Mouse (Mus musculus) CH12.LX (cell line): ENCODE measurements around the gene Bmpr2. TPM values are rescaled to one million over a fixed set of nuclear protein-coding genes. Genes with fewer than 3 reads are reported as not detected.

Experiments
- DNase-seq: peaks from one replicate; pipeline ENCODE4 v3.0.0-alpha.2; 2013; ENCODE audit errors: extremely low read depth
- H3K27ac ChIP-seq: 2 replicates; pipeline ENCODE4 v1.5.1; 2012; ENCODE audit warnings: low read depth, mild to moderate bottlenecking, control low read depth, moderate library complexity; ENCODE audit not compliant: insufficient read depth
- H3K27me3 ChIP-seq: replicated peaks from 2 replicates; pipeline ENCODE3; 2012; ENCODE audit warnings: inconsistent platforms
- H3K36me3 ChIP-seq, 2 experiments: replicated peaks in 1 of 2; 2 replicates each; pipeline versions ENCODE3 to v1.6.1; 2012; ENCODE audit warnings: inconsistent platforms in 1 of 2, low read length in 1 of 2, mild to moderate bottlenecking in 1 of 2, mixed read lengths in 1 of 2, moderate library complexity in 1 of 2; ENCODE audit not compliant: control insufficient read depth in 1 of 2, insufficient read depth in 1 of 2
- H3K4me1 ChIP-seq, 2 experiments: 2 replicates each; pipeline ENCODE4 v1.6.1; 2012; ENCODE audit warnings: inconsistent platforms in 1 of 2, moderate library complexity in 1 of 2; ENCODE audit not compliant: insufficient read depth in 2 of 2, control insufficient read depth in 1 of 2
- H3K4me2 ChIP-seq: 2 replicates; pipeline ENCODE4 v1.6.1; 2012; ENCODE audit warnings: low read depth, mild to moderate bottlenecking, control low read depth; ENCODE audit not compliant: poor library complexity, insufficient read depth, severe bottlenecking
- H3K4me3 ChIP-seq, 3 experiments: fragments of 150-350 bp in 1 of 3; sonication (generic) in 1 of 3; replicated peaks in 1 of 3; 2 replicates each; pipeline versions ENCODE3 to v1.5.1; 2011 to 2012; ENCODE audit warnings: low read depth in 2 of 3, low read length in 2 of 3, mild to moderate bottlenecking in 2 of 3, moderate library complexity in 2 of 3, control low read depth in 1 of 3, improper control_type of control experiment in 1 of 3, inconsistent platforms in 1 of 3, mixed read lengths in 1 of 3; ENCODE audit not compliant: poor library complexity in 1 of 3
- H3K79me2 ChIP-seq: replicated peaks from 2 replicates; pipeline ENCODE4 v1.6.1; 2012; ENCODE audit warnings: mild to moderate bottlenecking, moderate library complexity; ENCODE audit not compliant: control insufficient read depth, poor library complexity, insufficient read depth, severe bottlenecking; ENCODE audit errors: extremely low read depth
- H3K9ac ChIP-seq: 2 replicates; pipeline ENCODE4 v1.6.1; 2012; ENCODE audit warnings: low read depth, mild to moderate bottlenecking, control low read depth, moderate library complexity; ENCODE audit not compliant: insufficient read depth
- H3K9me3 ChIP-seq: replicated peaks from 2 replicates; pipeline ENCODE3; 2012; ENCODE audit warnings: low read length, inconsistent platforms, mixed read lengths
- BHLHE40 ChIP-seq: IDR thresholded peaks from 2 replicates; pipeline ENCODE4 v1.6.1; 2011; ENCODE audit warnings: mild to moderate bottlenecking, low read depth, low read length, improper control_type of control experiment
- CHD2 ChIP-seq: IDR thresholded peaks from 2 replicates; pipeline ENCODE4 v1.6.1; 2011; ENCODE audit warnings: low read length, improper control_type of control experiment
- CTCF ChIP-seq, 2 experiments: IDR thresholded peaks in 1 of 2; conservative IDR thresholded peaks in 1 of 2; 2 replicates each; pipeline ENCODE4 v1.5.1; 2011 to 2012; ENCODE audit warnings: low read depth in 2 of 2, low read length in 2 of 2, improper control_type of control experiment in 1 of 2, inconsistent platforms in 1 of 2, mild to moderate bottlenecking in 1 of 2, moderate library complexity in 1 of 2
- HCFC1 ChIP-seq: IDR thresholded peaks from 2 replicates; pipeline ENCODE4 v1.6.1; 2012; ENCODE audit warnings: low read depth, mild to moderate bottlenecking, inconsistent platforms, low read length, improper control_type of control experiment
- IRF4 ChIP-seq: IDR thresholded peaks from 2 replicates; pipeline ENCODE4 v1.6.1; 2014; ENCODE audit warnings: low read depth, mild to moderate bottlenecking, inconsistent platforms, low read length, improper control_type of control experiment
- JUND ChIP-seq: conservative IDR thresholded peaks from 2 replicates; pipeline ENCODE4 v1.6.1; 2011; ENCODE audit warnings: low read depth, low read length, improper control_type of control experiment
- MAFK ChIP-seq: IDR thresholded peaks from 2 replicates; pipeline ENCODE4 v1.6.1; 2011; ENCODE audit warnings: low read length, improper control_type of control experiment; ENCODE audit not compliant: insufficient replicate concordance
- MEF2A ChIP-seq: IDR thresholded peaks from 2 replicates; pipeline ENCODE4 v1.6.1; 2014; ENCODE audit warnings: low read depth, mild to moderate bottlenecking, inconsistent platforms, low read length, improper control_type of control experiment, borderline replicate concordance
- MXI1 ChIP-seq: IDR thresholded peaks from 2 replicates; pipeline ENCODE4 v1.6.1; 2011; ENCODE audit warnings: mild to moderate bottlenecking, low read depth, low read length, improper control_type of control experiment
- RAD21 ChIP-seq: IDR thresholded peaks from 2 replicates; pipeline ENCODE4 v1.6.1; 2011; ENCODE audit warnings: low read depth, mild to moderate bottlenecking, low read length, improper control_type of control experiment, moderate library complexity
- RCOR1 ChIP-seq: conservative IDR thresholded peaks from 2 replicates; pipeline ENCODE4 v1.6.1; 2012; ENCODE audit warnings: low read depth, mild to moderate bottlenecking, inconsistent platforms, low read length, improper control_type of control experiment
- SIN3A ChIP-seq: IDR thresholded peaks from 2 replicates; pipeline ENCODE4 v1.6.1; 2012; ENCODE audit warnings: low read length, improper control_type of control experiment, inconsistent platforms
- TCF12 ChIP-seq: IDR thresholded peaks from 2 replicates; pipeline ENCODE4 v1.6.1; 2014; ENCODE audit warnings: low read depth, mild to moderate bottlenecking, inconsistent platforms, low read length, improper control_type of control experiment
- USF1 ChIP-seq: IDR thresholded peaks from 2 replicates; pipeline ENCODE4 v1.6.1; 2014; ENCODE audit warnings: low read depth, mild to moderate bottlenecking, inconsistent platforms, low read length, improper control_type of control experiment
- ZMIZ1 ChIP-seq: IDR thresholded peaks from 2 replicates; pipeline ENCODE4 v1.6.1; 2012; ENCODE audit warnings: low read depth, mild to moderate bottlenecking, inconsistent platforms, low read length, improper control_type of control experiment
- ZNF384 ChIP-seq: IDR thresholded peaks from 2 replicates; pipeline ENCODE4 v1.6.1; 2012; ENCODE audit warnings: low read depth, low read length, improper control_type of control experiment, inconsistent platforms
- dilution Hi-C: fragments of 300-500 bp; cut with MboI; formaldehyde crosslinking; loops from 2 replicates; pipeline ENCODE4 v1.14.3; 2020; ENCODE audit warnings: low sequenced_read_pairs; ENCODE audit not compliant: extremely low pct_unique_long_range_greater_than_20kb, extremely low pct_ligation_motif_present
- in situ Hi-C: fragments of 300-500 bp; cut with MboI; formaldehyde crosslinking; loops from 3 replicates; pipeline ENCODE4 v1.14.3; 2019; ENCODE audit warnings: low sequenced_read_pairs, low pct_ligation_motif_present, low pct_unique_long_range_greater_than_20kb, mixed read lengths
- polyA plus RNA-seq: library from polyadenylated mRNA; unstranded; fragments of >175 nt; gene quantifications from 2 replicates; pipeline ENCODE4 v1.2.1, GENCODE M21; 2012; ENCODE audit warnings: low read depth; ENCODE audit not compliant: insufficient read length
- total RNA-seq, 2 experiments: library from RNA; depleted of rRNA; stranded (reverse); fragments of 300-350 nt in 1 of 2; fragments of >200 nt in 1 of 2; gene quantifications; 2 replicates each; pipeline ENCODE4 v1.2.3; 2012 to 2014

Gene Bmpr2
- total and polyA plus RNA-seq, 3 experiments = 3.6 to 5.0 (median 4.7) TPM

DNA sequence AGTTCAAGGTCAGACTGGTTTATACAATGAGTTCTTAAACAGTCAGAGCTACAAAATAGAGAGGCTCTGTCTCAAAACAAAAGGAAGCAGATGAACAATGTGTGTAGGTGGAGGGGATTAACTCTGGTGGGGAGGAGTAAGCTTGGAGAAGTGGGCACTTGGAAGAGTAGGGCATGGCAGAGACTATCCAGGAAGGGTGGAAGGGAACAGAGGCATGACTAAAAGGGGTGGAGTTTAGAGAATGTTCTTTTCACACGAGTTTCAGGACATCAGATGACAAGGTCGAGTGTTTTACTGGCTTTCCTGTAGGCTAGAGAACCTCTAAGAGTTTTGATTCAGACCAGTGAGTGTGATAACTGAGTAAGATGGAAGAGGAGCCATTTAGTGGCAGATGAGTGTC lies 144.5 kb downstream of the Bmpr2 start:
- peaks cover 0 to 23% of the 10 kb centered on the region in 2 experiments; a peak in 2 of 4 replicates for H3K4me1 ChIP-seq
- no peak overlapping the region for H3K9ac ChIP-seq
- H3K9me3 ChIP-seq = no peaks in the 10 kb centered on the region
- H3K27me3 ChIP-seq = no peaks in the 10 kb centered on the region
- TF ChIP-seq CHD2 (no peak), SIN3A (no peak), MEF2A (no peak), RAD21 (no peak), MXI1 (no peak), MAFK (no peak), TCF12 (no peak), IRF4 (no peak), HCFC1 (no peak), ZMIZ1 (no peak), JUND (no peak), ZNF384 (no peak), CTCF (conservative IDR thresholded peaks at IDR 0.05 in 1 of 2, IDR thresholded peaks at IDR 0.05 in 1 of 2; ENCODE audit: low read depth in 2 of 2, low read length in 2 of 2) (no peak), RCOR1 (no peak), BHLHE40 (no peak)
- dilution Hi-C loops = no loop called here
- no peak overlapping the region for H3K4me3 ChIP-seq
- no peak for DNase-seq
- in situ Hi-C loops = no loop called here
- no peaks in the 10 kb centered on the region for H3K36me3 ChIP-seq
- no peak overlapping the region for H3K4me2 ChIP-seq
- no peak overlapping the region for H3K27ac ChIP-seq
- H3K79me2 ChIP-seq = no peaks in the 10 kb centered on the region

DNA sequence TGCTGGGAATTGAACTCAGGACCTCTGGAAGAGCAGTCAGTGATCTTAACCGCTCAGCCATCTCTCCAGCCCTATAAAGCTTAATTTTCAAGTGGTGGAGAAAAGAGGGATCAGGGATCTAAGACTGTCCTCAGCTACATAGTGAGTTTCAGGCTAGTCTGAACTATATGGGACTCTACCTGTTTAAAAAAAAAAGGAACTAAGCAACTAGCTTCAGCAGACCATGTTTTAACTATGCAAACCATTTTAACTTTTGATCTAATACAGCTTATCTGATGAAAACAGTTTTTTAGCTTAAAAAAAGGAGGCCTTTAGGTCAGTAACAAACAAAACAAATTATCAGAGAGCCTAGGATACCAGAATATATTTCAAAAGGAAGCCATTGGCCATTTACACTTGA lies 147.7 kb downstream of the Bmpr2 start:
- Histone ChIP-seq H3K9me3 (no peaks in the 10 kb centered on the region), H3K36me3 (no peaks in the 10 kb centered on the region), H3K79me2 (peaks cover 4% of the 10 kb centered on the region; the same call in 1 of the 2 replicates), H3K4me2 (no peak overlapping the region), H3K27me3 (no peaks in the 10 kb centered on the region), H3K27ac (no peak overlapping the region), H3K9ac (no peak overlapping the region), H3K4me1 (peaks cover 4 to 39% of the 10 kb centered on the region in 2 experiments; a peak in 2 of 4 replicates), H3K4me3 (no peak overlapping the region)
- dilution Hi-C loops (no loop called here), in situ Hi-C loops (no loop called here)
- TF ChIP-seq ZNF384 (peak; percentile 71), ZMIZ1 (no peak), USF1 (no peak)
- DNase-seq = no peak
